Mouse (Mus musculus): ENCODE measurements at regions not wholly inside any gene's neighbourhood (a gene's known extent, or its start where the extent isn't known, plus 50 kb on each side); places are given as distances from the start of the nearest gene placed in this dataset.

DNA sequence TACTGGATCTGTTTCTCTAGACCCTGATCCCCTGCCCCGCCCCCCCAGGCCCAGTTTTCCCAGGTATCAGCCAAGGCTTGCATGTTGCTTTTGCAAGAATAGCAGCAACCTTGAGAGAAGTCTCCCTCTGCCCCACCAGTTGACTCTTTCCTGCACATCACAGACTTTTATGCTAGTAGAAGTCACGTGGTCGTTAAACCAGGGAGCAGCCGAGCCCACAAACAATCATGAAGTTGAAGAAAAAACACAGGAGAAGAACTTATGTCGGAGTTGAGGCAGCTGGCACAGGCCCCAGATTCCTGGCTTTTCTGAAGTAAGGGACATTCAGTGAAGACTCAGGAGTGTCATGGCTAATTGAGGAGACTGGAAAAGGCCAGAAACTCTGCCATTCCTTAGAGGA is 158.9 kb upstream of the Hmga2 start:
- TF ChIP-seq MYOD1 (IDR thresholded peaks at IDR 0.05; ENCODE audit: control insufficient read depth in 1 of 3, insufficient read length in 2 of 3, low read depth in 2 of 3) (no peak), POLR2A (IDR thresholded peaks at IDR 0.05; ENCODE audit: insufficient read length, low read depth) (no peak), CEBPB (IDR thresholded peaks at IDR 0.05; ENCODE audit: insufficient read depth, poor library complexity, severe bottlenecking) (no peak), POLR2AphosphoS2 (IDR thresholded peaks at IDR 0.05; ENCODE audit: insufficient read length, low read depth) (no peak)
